Mouse (Mus musculus) hindlimb bud, embryonic 11.5 days (tissue): ENCODE results near the gene Krt80.
"Not testable (repeated sequence)": the region's sequence is repeated elsewhere in the genome, so short reads cannot be mapped to it uniquely, and the experiment has no call there.

Experiments used
- DNase-seq: peaks from one replicate; pipeline ENCODE4 v3.0.0-alpha.2; 2012; ENCODE audit warnings: low read depth, low spot score; ENCODE audit errors: extremely low spot score

Gene Krt80

GRCm38 (mm10) chr15:101352706-101353465 is 17.1 kb downstream of the Krt80 start:
- no peak for DNase-seq

DNA sequence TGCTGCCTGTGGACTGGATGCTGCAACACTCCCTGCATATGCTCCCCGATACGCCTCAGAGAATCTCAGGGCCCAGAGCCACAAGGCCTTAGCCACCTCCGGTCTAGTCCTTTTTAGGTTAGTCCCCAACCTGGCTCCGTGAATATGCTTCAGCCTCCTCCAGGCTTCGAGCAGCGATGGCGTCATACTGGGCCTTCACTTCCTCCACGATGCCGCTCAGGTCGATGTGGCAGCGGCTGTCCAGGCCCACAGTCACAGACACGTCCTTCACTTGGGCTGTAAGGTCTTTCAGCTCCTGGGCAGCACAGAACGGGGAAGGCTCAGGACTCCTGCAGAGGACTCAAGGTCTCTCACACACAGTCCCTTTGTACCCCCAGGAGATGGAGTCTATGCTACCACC is 17.9 kb downstream of the Krt80 start:
- DNase-seq, result no peak

GRCm38 (mm10) chr15:101341797-101342515 is 28.0 kb downstream of the Krt80 start:
- no peak for DNase-seq

DNA sequence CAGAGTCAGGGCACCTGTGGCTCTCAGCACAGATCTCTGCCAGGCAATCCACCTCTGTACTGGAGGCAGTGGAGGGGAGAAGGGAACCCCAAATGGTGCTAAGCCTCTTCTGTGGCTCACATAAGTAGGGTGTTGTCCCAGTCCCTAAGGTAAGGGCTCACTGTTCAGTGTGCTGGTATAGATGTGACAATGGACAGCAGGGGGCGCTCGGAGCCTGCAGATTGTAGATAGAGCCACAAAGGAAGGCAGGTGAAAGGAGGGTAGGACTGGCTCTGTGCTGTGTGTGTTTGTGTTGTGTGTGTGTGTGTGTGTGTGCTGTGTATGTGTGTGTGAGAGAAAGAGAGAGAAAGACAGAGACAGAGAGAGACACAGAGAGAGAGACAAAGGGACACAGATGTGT is 30.4 kb downstream of the Krt80 start:
- peak; percentile 60 for DNase-seq

DNA sequence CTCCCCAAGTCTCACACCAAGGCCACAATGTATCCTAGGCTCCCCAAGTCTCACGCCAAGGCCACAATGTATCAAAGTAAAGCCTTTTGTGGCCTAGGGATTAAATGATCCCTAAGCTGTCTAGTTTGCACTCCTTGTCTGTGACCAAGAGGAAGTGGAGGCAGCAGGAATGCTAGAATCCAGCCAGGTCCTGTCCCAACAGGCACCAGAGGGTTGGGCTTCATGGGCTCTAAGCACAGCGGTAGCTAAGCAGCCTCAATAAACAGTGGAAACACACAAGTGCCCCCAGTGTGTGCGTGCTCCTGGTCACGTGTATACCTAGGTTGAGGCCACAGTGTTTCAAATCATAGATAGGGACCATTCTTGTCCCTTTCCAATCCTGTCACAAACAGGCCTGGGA is 31.6 kb downstream of the Krt80 start:
- no peak for DNase-seq

GRCm38 (mm10) chr15:101336474-101337174 is 33.3 kb downstream of the Krt80 start:
- DNase-seq, result no peak

- no peak for DNase-seq
Observed at GRCm38 (mm10) chr15:101333648-101334047, 36.3 kb downstream of the Krt80 start.

- DNase-seq, result no peak
Observed at GRCm38 (mm10) chr15:101333165-101333564, 36.8 kb downstream of the Krt80 start.

DNA sequence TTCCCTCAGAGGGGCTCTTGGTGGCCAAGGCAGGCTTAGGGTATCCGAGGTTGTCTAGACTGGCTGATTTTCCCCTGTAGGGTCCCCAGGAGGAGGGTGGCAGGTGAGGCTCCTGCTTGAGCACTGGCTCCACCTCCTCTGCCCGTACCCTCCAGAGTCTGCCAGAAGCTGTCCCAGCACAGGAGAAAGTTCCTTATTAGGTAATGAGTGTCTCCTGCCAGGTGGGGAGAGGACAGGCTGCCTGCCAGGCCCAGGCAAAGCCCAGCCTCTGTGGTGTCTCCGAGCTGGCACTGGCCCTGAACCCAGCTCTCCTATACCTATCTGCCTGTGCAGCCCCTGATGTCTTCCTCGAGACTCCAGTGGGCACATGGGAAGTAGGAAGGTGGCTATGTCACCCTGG is 37.6 kb downstream of the Krt80 start:
- no peak for DNase-seq

DNA sequence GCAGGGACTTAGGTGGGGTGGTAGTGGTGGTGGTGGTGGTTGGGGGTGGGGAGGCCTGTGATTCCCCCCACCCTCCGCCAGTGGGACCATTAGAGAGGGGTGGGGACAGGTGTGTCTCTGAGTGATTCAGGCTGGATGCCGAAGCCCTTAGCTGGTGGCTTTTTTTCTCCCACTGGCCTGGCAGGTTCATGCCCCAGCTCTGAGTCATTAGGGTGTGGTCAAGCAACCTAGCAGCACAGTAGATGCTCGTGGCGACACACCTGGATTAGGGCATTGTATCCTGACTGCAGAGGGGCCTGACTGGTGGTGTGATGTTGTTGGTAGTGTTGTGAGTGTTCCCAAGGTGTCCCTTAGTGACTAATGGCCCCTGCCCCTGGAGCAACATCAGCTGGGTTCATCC is 38.9 kb downstream of the Krt80 start:
- no peak for DNase-seq

- no peak for DNase-seq
Observed at GRCm38 (mm10) chr15:101329564-101329892, 40.4 kb downstream of the Krt80 start.

GRCm38 (mm10) chr15:101328876-101329563 is 40.9 kb downstream of the Krt80 start:
- DNase-seq, result no peak

DNA sequence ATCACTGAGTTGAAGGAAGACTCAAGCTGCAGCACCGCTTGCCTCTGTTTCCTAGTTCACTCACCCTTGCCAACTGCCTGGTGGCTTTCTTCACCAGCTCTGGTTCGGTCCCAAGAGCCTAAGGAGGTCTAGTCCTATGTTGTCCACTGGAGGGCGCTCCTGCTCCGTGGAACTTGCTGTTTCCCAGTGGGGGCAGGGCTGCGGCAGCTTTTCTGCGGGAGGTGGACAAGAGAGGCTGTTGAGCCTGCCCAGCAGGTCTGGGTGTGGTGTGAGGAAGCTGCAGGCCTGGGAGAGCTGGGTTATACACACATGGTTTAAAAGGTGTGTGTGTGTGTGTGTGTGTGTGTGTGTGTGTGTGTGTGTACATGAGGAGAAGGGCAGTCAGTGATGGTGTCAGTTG is 42.7 kb downstream of the Krt80 start:
- DNase-seq, result peak; percentile 28

DNA sequence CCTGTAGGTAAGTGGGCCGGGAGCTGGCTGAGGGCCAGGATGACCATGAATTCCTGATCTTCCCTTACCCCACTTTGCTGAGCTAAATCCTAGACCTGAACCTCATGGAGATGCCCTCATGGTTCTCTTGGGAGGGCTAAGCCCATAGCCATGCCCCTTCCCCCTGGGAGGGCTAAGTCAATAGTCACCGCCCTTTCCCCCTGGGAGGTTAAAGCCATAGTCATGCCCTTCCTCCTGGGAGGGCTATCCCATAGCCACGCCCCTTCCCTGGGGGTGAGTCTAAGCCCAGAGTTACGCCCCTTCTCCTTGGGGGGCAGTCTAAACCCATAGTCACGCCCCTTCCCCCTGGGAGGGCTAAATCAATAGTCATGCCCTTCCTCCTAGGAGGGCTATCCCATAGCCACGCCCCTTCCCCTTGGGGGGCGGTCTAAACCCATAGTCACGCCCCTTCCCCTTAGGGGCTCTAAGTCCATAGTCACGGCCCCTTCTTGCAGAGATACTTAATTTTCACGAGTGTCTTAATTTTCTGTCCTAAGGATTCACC is 43.9 kb downstream of the Krt80 start:
- DNase-seq, result no peak

DNA sequence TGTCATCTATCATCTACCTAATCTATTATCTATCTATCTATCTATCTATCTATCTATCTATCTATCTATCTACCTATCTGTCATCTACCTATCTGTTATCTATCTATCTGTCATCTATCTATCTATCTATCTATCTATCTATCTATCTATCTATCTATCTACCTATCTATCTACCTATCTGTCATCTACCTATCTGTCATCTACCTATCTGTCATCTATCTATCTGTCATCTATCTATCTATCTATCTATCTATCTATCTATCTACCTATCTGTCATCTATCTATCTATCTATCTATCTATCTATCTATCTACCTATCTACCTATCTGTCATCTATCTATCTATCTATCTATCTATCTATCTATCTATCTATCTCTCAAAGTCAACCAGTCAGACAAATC is 45.6 kb downstream of the Krt80 start:
- DNase-seq, result not testable (repeated sequence)

DNA sequence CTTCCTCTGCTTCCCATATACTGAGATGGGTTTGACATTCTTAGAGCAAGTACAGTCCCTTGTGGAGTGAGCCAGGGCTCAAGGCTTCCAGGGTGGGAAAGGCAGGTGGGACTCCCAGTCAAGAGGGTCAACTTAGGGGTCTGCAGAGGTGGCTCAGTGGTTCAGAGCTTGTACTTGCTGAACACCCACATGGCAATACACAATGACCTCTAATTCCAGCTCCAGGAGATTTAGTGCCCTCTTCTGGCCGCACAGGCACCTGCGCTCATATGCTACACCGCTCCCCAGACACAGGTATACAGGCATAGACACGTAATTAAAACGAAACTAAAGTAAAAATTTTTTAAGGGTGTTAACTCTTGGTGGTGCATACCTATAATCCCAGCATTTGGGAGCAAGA is 46.5 kb downstream of the Krt80 start:
- DNase-seq, result no peak

GRCm38 (mm10) chr15:101322640-101323039 is 47.3 kb downstream of the Krt80 start:
- no peak for DNase-seq

DNA sequence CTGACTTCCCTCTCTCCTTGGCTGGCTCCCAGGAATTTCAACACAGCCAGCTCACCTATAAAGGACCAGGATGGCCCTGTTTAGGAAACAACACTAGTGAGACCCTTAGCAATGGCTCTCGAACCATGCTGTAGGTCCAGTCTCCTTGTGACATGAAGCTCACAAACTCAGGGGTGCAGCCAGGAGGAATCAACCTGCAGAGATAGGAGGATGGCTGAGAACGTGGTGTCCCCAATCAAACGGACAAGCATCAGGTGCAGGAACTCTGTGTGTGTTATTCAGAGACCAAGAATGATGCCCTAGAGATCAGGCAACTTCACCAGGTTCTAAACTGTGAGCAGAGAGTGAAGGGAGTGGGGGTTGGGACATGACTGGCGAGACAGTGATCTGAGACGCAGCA is 47.9 kb downstream of the Krt80 start:
- no peak for DNase-seq

GRCm38 (mm10) chr15:101321126-101321525 is 48.8 kb downstream of the Krt80 start:
- no peak for DNase-seq

GRCm38 (mm10) chr15:101320618-101321041 is 49.3 kb downstream of the Krt80 start:
- DNase-seq, result no peak

GRCm38 (mm10) chr15:101320010-101320617 is 49.8 kb downstream of the Krt80 start:
- no peak for DNase-seq
